Mouse (Mus musculus): ENCODE results near the gene Ifrd1. TPM values are rescaled to one million over a fixed set of nuclear protein-coding genes. Genes with fewer than 3 reads are reported as not detected.

The Ifrd1 gene
- total RNA-seq, 1 experiment = 116 TPM

DNA sequence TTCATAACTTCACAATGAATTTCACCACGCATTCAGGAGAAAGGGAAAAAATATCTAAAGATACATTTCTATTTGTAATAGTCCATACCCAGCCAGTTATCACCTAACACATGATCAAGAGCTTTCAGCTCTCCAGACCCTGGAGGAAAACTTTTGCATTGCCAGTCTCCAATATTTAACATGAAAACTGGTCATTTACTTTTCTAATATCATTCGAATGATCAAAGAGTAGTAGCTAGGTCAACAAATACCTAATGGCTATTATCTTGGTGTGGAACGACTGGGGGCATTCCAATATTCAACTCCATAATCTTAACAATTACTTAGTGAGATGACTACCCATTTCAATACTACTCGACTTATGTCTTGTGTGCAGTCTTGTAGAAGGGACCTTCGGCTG is 26.7 kb downstream of the Ifrd1 start:
- Histone ChIP-seq H3K9ac (ENCODE audit: insufficient read depth, low read depth, low read length, poor library complexity, severe bottlenecking) (no peak overlapping the region), H3K4me1 (ENCODE audit: control insufficient read depth in 2 of 2, insufficient read depth in 2 of 2, low read length in 2 of 2, poor library complexity in 1 of 2) (peaks cover 2 to 6% of the 10 kb centered on the region in 2 experiments), H3K9me3 (ENCODE audit: control insufficient read depth, insufficient read depth, low read depth, low read length) (no peaks in the 10 kb centered on the region), H3K27ac (ENCODE audit: insufficient read depth, low read depth, low read length, poor library complexity, severe bottlenecking) (no peak overlapping the region), H3K36me3 (ENCODE audit: control insufficient read depth, insufficient read depth, low read length, poor library complexity, severe bottlenecking) (peaks cover 2% of the 10 kb centered on the region), H3K4me3 (ENCODE audit: insufficient read depth in 1 of 2, low read depth in 1 of 2, low read length in 2 of 2, poor library complexity in 1 of 2, severe bottlenecking in 1 of 2) (peak overlapping the region; percentile 89 to 98)
- no peak for DNase-seq (ENCODE audit: low read depth, low spot score)
- TF ChIP-seq ZC3H11A (IDR thresholded peaks at IDR 0.05; ENCODE audit: borderline replicate concordance, low read depth, low read length) = no peak
- no peak for TF ChIP-seq HCFC1 (IDR thresholded peaks at IDR 0.05; ENCODE audit: borderline replicate concordance, insufficient read depth, low read length)
- TF ChIP-seq MAFK (IDR thresholded peaks at IDR 0.05; ENCODE audit: insufficient read depth, low read depth, low read length) = no peak
- TF ChIP-seq ZNF384 (IDR thresholded peaks at IDR 0.05; ENCODE audit: low read depth, low read length) = no peak
- no peak for TF ChIP-seq CHD2 (IDR thresholded peaks at IDR 0.05; ENCODE audit: low read depth, low read length)
- in situ Hi-C loops (cut with MboI; ENCODE audit: low sequenced_read_pairs in 2 of 2, unreplicated experiment in 2 of 2) = no loop called here

DNA sequence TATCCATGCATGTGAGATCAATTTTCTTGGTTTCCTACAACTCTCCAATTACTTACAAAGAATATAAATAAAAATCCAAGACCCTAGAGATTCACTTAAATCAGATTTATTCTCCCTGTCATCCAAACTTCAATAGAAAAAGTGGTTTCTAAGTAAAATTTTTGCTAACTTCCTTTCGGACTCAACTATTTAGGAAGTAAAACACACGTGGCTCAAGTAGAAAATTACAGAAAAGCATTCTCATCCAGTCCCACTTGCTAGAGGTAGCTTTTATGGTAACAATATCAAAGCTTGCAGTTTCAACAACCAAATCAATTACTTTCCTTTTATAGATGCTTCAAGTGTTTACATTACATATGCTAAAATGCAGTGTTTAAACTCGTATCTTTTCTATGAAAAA is 27.4 kb downstream of the Ifrd1 start:
- Histone ChIP-seq H3K36me3 (ENCODE audit: control insufficient read depth, insufficient read depth, low read length, poor library complexity, severe bottlenecking) (peaks cover 8% of the 10 kb centered on the region), H3K9me3 (ENCODE audit: control insufficient read depth, insufficient read depth, low read depth, low read length) (no peaks in the 10 kb centered on the region), H3K9ac (ENCODE audit: insufficient read depth, low read depth, low read length, poor library complexity, severe bottlenecking) (no peak overlapping the region), H3K4me1 (ENCODE audit: control insufficient read depth in 2 of 2, insufficient read depth in 2 of 2, low read length in 2 of 2, poor library complexity in 1 of 2) (peaks cover 2 to 6% of the 10 kb centered on the region in 2 experiments), H3K4me3 (ENCODE audit: insufficient read depth in 1 of 2, low read depth in 1 of 2, low read length in 2 of 2, poor library complexity in 1 of 2, severe bottlenecking in 1 of 2) (peak overlapping the region; percentile 38 to 98; a peak in 3 of 4 replicates), H3K27ac (ENCODE audit: insufficient read depth, low read depth, low read length, poor library complexity, severe bottlenecking) (no peak overlapping the region)
- no peak for DNase-seq (ENCODE audit: low read depth, low spot score)
- TF ChIP-seq ZNF384 (IDR thresholded peaks at IDR 0.05; ENCODE audit: low read depth, low read length) (no peak), MAFK (IDR thresholded peaks at IDR 0.05; ENCODE audit: insufficient read depth, low read depth, low read length) (no peak)
- in situ Hi-C loops (cut with MboI; ENCODE audit: low sequenced_read_pairs in 2 of 2, unreplicated experiment in 2 of 2) = no loop called here

DNA sequence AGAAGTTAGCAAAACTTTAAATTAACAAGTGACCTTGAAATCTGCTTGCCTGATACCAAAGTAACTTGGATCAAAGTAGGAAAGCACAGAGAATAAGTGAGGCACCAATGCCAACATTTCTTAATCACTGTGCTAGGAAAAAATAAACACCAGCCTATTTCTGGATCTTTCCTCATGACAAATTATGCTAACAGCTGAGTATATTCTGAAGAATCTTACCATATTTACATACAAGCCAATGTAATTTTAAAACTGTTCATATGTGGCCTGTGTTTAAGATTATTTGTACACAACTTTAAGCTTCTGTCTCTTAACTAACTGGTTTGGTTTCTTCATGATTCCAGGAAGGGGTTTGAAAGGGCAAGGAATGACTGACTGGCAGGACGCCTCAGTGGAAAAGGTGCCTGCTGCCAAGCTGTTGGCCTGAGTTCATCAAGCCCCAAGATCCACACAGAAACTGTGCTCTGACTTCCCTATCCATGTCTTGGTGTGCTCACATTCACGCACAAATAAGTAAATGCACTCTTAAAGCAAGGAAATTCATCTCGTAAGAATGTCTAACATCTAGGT is 28.2 kb downstream of the Ifrd1 start:
- in situ Hi-C loops (cut with MboI; ENCODE audit: low sequenced_read_pairs in 2 of 2, unreplicated experiment in 2 of 2) = no loop called here
- peak overlapping the region; percentile 24 to 98; a peak in 2 of 4 replicates for H3K4me3 ChIP-seq (ENCODE audit: insufficient read depth in 1 of 2, low read depth in 1 of 2, low read length in 2 of 2, poor library complexity in 1 of 2, severe bottlenecking in 1 of 2)
- no peak for TF ChIP-seq ZC3H11A (IDR thresholded peaks at IDR 0.05; ENCODE audit: borderline replicate concordance, low read depth, low read length)
- TF ChIP-seq HCFC1 (IDR thresholded peaks at IDR 0.05; ENCODE audit: borderline replicate concordance, insufficient read depth, low read length) = no peak
- TF ChIP-seq CHD2 (IDR thresholded peaks at IDR 0.05; ENCODE audit: low read depth, low read length) = no peak
- TF ChIP-seq MAFK (IDR thresholded peaks at IDR 0.05; ENCODE audit: insufficient read depth, low read depth, low read length) = no peak
- TF ChIP-seq ZNF384 (IDR thresholded peaks at IDR 0.05; ENCODE audit: low read depth, low read length) = no peak
- H3K4me1 ChIP-seq (ENCODE audit: control insufficient read depth in 2 of 2, insufficient read depth in 2 of 2, low read length in 2 of 2, poor library complexity in 1 of 2) = peaks cover 2 to 6% of the 10 kb centered on the region in 2 experiments
- H3K36me3 ChIP-seq (ENCODE audit: control insufficient read depth, insufficient read depth, low read length, poor library complexity, severe bottlenecking) = peaks cover 15% of the 10 kb centered on the region
- DNase-seq (ENCODE audit: low read depth, low spot score) = no peak
- peak overlapping the region; percentile 32; the same call in 1 of the 2 replicates for H3K9ac ChIP-seq (ENCODE audit: insufficient read depth, low read depth, low read length, poor library complexity, severe bottlenecking)
- H3K27ac ChIP-seq (ENCODE audit: insufficient read depth, low read depth, low read length, poor library complexity, severe bottlenecking) = no peak overlapping the region
- no peaks in the 10 kb centered on the region for H3K9me3 ChIP-seq (ENCODE audit: control insufficient read depth, insufficient read depth, low read depth, low read length)

DNA sequence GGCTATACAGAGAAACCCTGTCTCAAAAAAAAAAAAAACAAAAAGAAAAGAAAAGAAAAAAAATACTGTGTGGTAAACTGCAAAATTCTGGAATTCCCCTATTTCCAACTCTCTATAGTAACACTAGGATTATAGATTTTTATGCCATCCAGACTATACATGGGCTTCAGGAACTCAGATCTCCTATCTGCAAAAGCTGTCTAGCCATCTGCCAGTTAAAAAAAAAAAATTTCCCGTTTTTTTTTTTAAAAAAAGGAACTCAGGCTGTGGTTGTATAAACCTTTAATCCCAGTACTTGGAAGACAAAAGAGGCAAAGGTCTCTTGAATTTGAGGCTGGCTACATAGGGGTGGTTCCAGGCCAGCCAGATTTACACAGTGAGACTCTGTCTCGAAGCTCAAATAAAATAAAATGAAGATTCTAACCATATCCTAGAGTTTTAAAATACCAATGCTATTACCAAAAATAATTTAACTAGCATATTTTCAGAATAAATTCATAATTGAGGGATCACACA is 29.8 kb downstream of the Ifrd1 start:
- Histone ChIP-seq H3K4me3 (ENCODE audit: insufficient read depth in 1 of 2, low read depth in 1 of 2, low read length in 2 of 2, poor library complexity in 1 of 2, severe bottlenecking in 1 of 2) (no peak overlapping the region), H3K9ac (ENCODE audit: insufficient read depth, low read depth, low read length, poor library complexity, severe bottlenecking) (no peak overlapping the region), H3K9me3 (ENCODE audit: control insufficient read depth, insufficient read depth, low read depth, low read length) (no peaks in the 10 kb centered on the region), H3K4me1 (ENCODE audit: control insufficient read depth in 2 of 2, insufficient read depth in 2 of 2, low read length in 2 of 2, poor library complexity in 1 of 2) (peaks cover 2 to 6% of the 10 kb centered on the region in 2 experiments), H3K36me3 (ENCODE audit: control insufficient read depth, insufficient read depth, low read length, poor library complexity, severe bottlenecking) (peaks cover 23% of the 10 kb centered on the region), H3K27ac (ENCODE audit: insufficient read depth, low read depth, low read length, poor library complexity, severe bottlenecking) (no peak overlapping the region)
- TF ChIP-seq MAFK (IDR thresholded peaks at IDR 0.05; ENCODE audit: insufficient read depth, low read depth, low read length) (no peak), CHD2 (IDR thresholded peaks at IDR 0.05; ENCODE audit: low read depth, low read length) (no peak), ZNF384 (IDR thresholded peaks at IDR 0.05; ENCODE audit: low read depth, low read length) (0 out of 2 replicates have a peak, but pooled peaks have one; percentile 7)
- DNase-seq (ENCODE audit: low read depth, low spot score) = no peak
- in situ Hi-C loops (cut with MboI; ENCODE audit: low sequenced_read_pairs in 2 of 2, unreplicated experiment in 2 of 2) = no loop called here

DNA sequence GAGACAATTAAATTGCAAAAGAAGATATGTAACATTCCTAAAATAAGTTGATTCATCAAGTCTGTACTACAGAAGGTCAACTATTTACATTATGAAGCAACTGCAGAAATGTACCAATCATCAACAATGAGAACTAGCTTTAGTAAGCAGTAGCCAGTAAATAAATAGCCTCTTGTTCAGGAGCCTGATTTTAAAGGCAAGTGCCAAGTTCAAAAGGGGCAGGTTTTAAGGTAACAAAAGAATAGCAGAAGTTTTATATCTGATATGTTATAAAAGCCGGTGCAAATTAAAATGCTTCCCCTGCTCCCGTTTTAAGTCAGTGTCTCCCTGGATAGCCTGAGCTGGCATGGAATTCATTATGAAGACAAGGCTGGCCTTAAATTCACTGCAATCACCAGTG is 30.5 kb downstream of the Ifrd1 start:
- no peak for DNase-seq (ENCODE audit: low read depth, low spot score)
- Histone ChIP-seq H3K27ac (ENCODE audit: insufficient read depth, low read depth, low read length, poor library complexity, severe bottlenecking) (no peak overlapping the region), H3K4me1 (ENCODE audit: control insufficient read depth in 2 of 2, insufficient read depth in 2 of 2, low read length in 2 of 2, poor library complexity in 1 of 2) (peaks cover 2 to 6% of the 10 kb centered on the region in 2 experiments), H3K9ac (ENCODE audit: insufficient read depth, low read depth, low read length, poor library complexity, severe bottlenecking) (no peak overlapping the region), H3K4me3 (ENCODE audit: insufficient read depth in 1 of 2, low read depth in 1 of 2, low read length in 2 of 2, poor library complexity in 1 of 2, severe bottlenecking in 1 of 2) (no peak overlapping the region), H3K36me3 (ENCODE audit: control insufficient read depth, insufficient read depth, low read length, poor library complexity, severe bottlenecking) (peaks cover 26% of the 10 kb centered on the region), H3K9me3 (ENCODE audit: control insufficient read depth, insufficient read depth, low read depth, low read length) (no peaks in the 10 kb centered on the region)
- no peak for TF ChIP-seq CHD2 (IDR thresholded peaks at IDR 0.05; ENCODE audit: low read depth, low read length)
- no peak for TF ChIP-seq MAFK (IDR thresholded peaks at IDR 0.05; ENCODE audit: insufficient read depth, low read depth, low read length)
- in situ Hi-C loops (cut with MboI; ENCODE audit: low sequenced_read_pairs in 2 of 2, unreplicated experiment in 2 of 2) = no loop called here

Measured in ES-E14 (cell line).